Mouse (Mus musculus): ENCODE measurements around the gene Gm20388.

Gm20388 gene

GRCm38 (mm10) chr8:122969964-122970620, 3059.5 kb downstream of the Gm20388 start:
- no peak for DNase-seq

DNA sequence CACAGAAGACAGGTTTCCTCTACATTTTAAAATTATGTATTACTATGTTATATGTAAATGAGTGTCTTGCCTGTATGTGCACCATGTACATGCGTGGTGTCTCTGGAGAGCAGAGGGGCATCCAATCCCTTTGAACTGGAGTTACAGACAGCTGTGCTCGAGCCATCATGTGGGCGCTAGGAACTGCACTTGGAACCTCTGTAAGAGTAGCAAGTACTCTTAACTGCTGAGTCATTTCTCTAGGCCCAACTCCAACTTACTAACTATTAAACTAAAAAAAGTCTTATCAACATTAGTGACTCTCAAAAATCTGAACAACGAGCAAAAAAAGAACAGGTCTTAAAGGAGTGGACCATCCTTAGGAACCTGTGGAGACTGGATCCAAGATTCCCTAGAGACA, 3065.4 kb downstream of the Gm20388 start:
- DNase-seq, result no peak

DNA sequence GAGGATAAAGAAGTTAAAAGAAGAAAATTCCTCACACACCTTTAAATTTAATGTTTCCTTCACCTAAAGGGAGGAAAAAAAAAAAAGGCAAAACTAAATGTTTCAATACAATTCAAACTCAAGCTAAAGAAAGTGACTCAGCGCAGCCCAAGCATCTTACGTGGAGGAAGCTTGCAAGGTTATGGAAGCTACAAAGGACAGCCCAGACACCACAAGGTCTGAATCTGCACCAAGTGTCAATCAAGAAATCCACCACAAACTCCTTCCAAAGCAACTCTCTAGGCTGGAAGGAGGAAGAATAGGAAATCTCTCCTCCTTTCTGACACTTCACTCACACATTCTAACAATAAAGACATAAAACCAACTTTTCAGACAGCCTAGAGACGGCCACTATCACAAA, 3068.8 kb downstream of the Gm20388 start:
- no peak for DNase-seq

DNA sequence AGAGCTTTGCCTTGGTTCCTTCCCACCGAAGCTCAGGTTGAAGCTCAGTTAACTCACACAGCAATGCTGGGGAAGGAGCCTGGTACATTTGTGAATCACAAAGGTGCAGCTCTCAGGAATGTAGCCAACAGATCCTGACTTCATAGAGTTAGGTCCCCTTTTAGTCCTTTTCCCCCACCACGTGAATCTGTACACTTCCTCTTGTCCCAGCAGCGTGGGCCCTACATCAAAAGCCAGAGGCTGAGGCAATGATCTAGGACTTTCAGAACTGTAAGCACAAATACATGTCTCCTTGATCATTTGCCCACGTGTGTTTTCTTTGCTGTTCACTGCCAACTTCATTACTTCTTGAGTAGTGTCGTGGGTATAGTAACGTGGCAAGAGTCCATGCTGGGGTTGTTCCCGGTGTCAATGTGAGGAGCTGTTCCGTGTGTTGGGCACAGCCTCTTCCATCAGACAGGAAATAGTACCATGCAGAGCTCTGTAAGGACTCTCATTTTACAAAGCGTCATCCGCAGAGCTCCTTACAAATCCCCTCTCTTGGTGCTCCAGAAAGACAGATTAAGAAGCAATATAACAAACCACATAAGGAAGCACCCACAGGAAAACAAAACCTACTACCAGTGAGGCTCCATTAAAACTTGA, 3069.3 kb downstream of the Gm20388 start:
- DNase-seq, result no peak

DNA sequence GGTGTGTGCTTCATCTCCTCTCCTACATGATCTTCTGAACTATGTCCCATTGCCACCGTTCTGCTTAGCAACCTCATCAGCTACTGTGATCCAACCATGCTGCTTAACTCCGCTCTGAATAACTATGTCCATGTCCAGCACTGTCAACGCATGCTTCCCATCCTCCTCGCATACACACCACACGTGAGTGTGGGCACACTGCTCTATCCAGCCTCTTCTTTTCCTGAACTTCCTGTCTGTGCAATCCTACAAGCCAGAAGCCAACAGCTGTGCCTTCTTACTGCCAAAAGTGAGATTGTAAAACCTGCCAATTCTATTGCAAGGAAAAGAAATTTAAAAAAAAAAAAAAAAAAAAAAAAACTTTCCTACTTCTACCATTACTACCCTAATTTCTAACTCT, 3071.0 kb downstream of the Gm20388 start:
- no peak for DNase-seq

DNA sequence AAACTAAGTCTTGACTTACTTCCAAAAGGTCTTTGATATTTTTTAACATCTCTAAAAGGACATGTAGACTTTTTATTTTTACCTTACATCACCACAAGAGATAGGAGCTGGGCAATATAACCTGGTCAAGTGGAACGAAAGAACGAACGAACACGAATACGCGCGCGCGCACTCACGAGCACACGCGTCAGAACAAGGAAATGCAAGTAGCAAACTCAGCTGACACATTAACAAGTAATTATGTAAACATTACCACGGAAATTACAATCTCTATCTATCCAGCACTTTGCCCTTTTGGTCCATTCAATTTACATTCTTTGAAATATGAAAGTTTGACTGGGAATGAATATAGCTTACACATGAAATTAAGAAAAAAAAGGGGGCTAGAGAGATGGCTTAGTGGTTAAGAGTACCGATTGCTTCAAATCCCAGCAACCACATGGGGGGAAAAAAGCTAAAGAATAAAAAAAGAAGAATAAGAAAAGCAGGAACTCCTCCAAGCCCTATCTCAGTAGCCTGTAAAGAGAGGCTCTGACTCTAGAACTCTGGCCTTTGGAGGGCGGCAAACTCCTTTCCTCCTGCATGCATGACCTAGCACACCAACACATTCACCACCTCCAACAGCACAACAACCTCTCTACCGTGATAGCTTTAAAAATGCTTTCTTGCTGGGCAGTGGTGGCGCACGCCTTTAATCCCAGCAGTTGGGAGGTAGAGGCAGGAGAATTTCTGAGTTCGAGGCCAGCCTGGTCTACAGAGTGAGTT, 3072.7 kb downstream of the Gm20388 start:
- DNase-seq, result no peak

DNA sequence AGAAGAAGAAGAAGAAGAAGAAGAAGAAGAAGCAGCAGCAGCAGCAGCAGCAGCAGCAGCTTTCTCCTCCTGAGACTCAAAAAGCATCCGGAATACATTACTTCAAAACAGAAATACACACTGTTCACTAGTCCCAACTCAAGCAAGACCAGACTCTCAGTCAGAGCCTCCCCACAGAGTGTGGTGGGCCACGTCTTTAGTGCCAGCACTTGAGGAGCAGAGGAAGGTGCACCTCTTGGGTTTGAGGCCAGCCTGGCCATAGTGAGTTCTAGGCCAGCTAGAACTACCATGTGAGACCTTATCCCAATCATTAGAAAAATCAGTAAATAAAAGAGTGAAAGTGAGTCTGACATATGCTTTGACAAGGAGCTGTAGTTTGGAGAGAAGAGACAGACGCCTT, 3073.5 kb downstream of the Gm20388 start:
- DNase-seq, result no peak

DNA sequence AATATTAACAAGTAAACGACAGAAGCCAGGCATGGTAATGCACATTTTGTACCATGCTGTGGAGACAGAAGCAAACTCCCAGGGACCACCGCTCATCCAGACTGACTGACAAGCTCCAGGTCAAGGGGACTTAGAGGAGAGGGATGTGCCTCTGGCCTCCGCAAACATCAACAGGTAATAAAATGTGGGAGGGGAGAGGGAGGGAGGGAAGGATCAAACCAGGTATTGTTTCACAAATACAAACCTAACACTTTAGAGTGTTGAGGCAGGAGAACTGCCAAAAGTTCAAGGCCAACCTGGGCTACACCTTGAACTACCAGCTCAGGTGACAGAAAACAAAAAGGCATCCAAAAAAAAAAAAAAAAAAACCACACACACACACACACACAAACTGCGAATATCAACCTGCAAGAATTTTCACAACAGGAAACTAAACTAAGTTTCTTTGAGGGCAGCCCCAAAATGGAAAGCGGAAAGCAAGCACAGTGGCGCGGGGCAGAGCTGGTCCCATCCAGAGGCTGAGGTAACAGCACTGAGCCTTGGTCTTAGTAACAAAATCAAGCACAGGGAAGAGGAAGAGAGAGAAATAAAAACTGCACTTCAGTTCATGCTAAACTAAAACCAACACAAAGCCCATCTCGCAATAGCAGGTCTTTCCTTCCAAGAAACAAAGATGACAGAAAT, 3076.0 kb downstream of the Gm20388 start:
- no peak for DNase-seq

DNA sequence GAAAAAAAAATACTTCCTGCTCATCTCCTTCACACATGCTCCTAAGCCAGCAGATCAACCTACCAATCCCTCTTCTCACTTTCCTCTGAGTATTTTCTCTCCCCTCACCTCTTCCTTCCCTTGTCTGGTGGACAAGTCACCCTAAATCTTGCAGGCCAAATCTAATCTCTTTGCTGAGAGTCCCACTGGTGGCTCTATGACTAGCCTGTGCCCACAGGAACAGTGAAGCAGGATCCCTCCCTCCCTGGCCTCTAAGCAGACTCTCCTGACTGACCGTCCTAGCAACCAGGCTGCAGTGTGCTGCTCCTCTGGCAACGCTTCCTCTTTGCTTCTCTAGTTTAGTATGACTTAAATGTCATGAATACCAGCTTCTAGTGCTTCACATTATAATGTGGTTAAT, 3076.6 kb downstream of the Gm20388 start:
- DNase-seq, result no peak

DNA sequence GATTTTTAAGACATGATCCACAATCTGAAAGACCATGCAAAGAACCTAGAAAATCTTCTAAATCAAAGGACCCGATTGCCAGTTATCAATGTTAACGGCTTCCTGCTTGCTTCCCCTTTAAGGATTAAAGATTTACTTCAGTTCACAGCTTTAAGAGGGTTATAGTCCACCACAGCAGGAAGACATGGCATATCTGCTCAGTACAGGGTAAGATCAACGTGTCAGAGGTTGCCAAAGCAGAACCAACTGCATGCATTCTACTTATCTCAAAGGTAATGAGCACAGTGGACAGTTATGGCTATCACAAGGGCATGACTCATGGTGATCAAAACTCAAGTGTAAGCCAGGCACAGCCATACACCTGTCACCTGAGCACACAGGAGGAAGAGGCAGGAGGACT, 3078.3 kb downstream of the Gm20388 start:
- no peak for DNase-seq

DNA sequence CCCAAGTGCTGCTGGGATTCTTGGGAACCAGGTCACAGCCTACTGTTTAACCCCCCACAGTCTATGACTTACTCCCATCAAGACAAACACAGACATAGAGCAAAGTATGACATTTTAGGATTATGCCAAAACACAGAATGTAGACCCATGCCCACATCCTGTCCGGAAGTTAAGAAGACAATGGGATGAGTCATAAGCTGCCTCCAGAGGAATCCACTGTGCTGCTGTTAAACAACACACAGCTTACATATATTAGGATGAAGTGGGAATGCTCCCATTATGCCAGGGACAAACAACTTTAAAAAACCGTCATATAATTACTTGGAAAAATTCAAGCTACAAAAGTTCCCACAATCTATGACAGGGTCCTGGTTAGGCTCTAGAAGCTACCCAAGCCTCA, 3079.3 kb downstream of the Gm20388 start:
- DNase-seq, result no peak

DNA sequence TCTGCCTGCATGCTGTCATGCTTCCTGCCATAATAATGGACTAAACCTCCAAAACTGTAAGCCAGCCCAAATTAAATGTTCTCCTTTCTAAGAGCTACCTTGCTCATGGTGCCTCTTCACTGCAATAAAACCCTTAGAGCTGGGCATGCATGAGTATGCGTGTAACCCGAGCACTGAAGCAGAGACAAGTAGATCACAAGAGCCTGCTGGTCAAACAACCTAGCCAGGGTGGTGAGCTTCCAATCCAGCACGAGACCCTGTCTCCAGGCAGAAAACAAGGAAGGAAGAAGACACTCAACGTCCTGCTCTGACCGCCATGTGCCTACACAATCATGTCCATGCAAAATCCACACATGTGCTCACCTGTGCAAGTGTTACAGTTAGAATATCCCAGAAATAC, 3080.7 kb downstream of the Gm20388 start:
- no peak for DNase-seq

DNA sequence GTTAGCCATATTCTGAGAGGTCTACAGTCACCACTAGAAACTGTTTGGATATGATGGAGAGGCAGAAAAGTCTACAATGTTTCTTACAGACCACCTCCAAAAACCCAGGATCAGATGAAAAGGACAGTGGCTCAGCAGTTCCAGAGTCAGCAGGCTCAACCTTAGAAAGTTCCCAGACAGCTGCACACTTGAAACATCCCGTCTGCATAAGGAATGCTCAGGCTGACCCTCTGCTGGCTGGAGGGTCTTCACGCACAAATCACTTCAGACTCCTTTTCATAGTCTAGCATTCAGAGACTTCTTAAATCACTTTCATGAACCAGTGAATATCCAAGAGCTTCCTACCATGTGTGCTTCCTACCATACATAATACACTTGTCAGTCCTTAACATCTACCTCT, 3081.7 kb downstream of the Gm20388 start:
- no peak for DNase-seq

DNA sequence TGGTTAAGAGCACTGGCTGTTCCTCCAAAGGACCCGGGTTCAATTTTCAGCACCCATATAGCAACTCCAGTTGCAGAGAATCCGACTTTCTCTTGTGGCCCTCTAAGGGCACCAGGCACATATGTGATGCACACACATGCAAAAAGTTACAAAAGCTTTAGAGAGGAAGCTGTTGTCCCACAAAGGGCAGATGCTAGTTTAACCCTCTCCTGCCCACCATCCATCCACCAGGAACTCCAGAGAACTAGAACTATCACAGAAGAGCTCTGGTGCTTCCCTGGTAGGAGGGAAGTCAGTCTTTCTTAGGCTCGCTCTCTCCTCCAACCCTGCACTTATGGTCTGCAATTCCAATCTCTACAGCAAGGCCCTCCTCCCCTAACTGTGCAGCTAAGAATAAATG, 3082.4 kb downstream of the Gm20388 start:
- no peak for DNase-seq

DNA sequence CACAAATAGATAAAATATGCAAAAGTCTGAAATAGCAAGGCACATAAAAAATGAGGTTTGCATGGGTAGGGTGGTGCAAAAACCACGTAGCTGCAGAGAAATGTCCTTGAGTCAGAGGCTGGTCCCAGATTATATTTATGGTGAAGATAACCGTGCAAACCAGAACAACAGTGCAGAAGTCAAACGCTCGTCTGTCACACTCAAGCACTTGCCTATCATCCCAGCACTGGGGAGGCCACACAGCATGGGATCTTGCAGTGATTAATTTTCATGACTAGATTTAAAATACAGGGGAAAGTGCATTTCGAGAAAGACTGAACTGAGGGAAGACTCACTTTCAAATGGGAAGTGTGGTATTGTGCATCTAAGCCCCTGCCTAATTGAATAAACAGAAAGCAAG, 3083.1 kb downstream of the Gm20388 start:
- no peak for DNase-seq

DNA sequence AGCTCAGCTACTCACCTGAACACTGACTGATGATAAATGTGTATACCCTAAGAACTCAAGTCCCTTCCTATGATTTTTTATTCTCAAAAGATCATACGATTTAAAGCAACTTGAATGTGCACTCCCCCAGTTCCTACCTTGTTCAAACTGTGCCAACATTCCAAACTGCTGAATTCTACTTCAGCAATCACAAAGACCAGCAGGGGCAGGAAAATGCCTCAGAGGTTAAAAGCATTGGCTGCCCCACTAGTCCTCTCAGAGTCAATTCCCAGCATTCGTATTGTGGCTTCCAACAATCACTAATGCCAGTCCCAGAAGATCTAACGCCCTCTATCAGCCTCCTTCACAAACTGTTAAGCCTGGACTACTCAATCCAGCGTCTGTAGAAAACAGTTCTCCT, 3087.3 kb downstream of the Gm20388 start:
- no peak for DNase-seq

DNA sequence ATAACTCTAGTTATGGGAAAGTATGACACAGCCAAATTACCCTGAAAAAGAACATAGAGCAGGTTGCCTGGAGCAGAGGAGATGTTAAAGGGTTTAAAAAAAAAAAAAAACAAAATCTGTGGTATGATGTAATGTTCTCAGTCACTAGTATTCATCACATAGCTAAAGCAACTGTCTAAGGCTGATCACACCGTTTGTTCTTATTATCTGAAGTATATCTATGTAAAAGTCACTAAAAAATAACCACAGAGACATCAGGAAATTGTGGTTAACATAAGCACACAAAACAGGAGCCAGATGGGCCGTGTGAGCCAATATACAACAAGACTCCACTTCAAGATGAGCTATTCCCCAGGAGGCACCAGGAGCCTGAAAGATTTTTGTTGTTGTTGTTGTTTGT, 3089.7 kb downstream of the Gm20388 start:
- DNase-seq, result no peak

DNA sequence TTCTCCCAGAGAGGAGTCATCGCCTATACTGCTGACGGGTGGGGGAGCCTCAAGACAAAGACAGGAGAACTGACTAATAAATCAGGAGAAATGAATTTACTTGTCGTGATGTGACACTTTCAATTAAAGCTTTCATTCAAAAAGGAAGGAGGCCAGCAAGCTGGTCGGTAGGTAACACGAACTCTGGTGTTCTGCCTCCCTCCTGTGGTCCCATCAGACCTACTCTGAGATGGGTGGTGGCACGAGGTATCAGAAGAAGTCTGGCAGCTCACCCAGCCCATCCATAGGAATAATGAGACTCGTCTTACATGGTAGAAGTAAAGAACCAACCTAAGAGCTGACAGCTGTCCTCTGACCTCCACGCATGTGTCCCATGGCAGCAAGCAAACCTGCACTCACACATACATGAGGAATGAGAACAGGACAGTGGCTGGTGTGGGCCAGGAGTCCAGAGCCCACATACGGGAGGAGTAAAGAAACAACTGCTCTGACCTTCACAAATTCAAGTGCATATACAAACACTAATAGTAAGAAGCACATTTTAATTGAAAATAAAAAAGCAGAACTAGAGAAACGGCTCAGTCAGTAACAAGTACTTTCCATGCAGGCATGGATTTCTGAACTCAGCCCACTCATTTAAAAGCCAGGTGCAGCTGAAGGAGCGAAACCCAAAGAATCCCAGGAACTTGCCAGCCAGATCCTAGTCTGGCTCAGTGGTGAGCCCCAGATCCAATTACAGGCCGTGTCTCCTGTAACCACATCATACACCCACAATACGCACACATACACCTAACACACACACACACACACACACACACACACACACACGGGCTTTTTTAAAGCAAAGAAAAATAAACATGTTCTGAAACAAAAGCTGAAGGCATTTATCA, 3093.6 kb downstream of the Gm20388 start:
- DNase-seq, result no peak

DNA sequence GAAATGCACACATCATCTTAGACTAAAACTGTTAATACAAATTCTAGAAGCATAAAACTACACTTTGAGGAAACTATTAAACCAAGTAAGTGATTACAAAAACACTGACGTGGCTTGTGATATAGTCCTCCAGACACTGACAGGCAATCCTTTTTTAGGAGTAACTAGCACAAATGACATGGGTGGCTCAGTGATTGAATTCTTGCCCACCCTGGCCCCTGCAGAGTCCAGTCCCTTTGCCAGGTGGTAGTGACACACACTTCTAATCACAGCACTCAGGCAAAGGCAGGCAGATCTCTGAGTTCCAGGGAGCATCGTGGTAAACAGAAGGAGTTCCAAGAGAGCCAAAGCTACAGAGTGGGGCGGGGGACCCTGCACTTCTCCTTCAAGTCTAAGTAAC, 3094.7 kb downstream of the Gm20388 start:
- no peak for DNase-seq

DNA sequence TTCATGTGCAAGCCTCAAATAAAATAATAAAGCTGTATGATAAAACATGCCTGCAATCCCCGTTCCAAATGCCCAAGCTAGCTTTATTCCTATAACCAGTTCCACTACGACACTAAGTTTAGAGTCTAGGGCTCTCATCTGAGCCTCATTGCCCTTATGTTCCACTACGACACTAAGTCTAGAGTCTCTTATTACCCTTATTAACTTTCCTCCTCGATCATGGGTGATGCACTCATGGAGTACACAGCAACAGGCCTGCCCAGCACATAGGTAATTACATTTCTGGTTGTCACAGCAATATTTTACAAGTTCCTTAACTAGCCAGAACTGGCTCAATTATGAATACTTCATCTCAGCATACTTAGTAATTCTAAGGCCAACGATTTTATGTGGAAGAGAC, 3095.2 kb downstream of the Gm20388 start:
- no peak for DNase-seq

GRCm38 (mm10) chr8:123011321-123011720, 3100.7 kb downstream of the Gm20388 start:
- no peak for DNase-seq

DNA sequence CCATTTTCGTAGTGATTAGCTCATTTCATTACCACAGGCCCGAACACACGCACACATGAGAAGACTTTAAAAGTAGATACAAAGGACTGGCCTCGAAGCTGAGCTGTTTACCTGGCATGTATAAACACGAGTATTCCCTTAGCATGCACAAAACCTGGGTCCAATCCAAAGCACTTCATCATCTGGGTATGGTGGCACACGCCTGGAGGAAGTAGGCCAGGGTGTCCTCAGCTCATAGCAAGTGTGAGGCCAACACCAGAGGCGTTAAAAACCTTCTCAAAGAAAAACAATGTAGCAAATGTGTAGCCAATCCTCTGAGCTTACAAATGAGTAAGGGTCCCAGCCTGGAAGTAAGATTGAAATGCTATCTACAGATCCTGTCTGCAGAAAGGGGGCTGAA, 3103.8 kb downstream of the Gm20388 start:
- no peak for DNase-seq

- no peak for DNase-seq
These were observed 3104.4 kb downstream of the Gm20388 start for GRCm38 (mm10) chr8:123015074-123015473.
